Mouse (Mus musculus) heart, adult 2 months (tissue): Measurements from ENCODE around the gene Slc25a42. TPM values are rescaled to one million over a fixed set of nuclear protein-coding genes. Genes with fewer than 3 reads are reported as not detected.
A peak's percentile ranks its signal among the peaks of the same experiment; 100 is the strongest.

Source experiments
- DNase-seq, 2 experiments: peaks; one replicate each; pipeline ENCODE4 v3.0.0; 2021
- H3K27ac ChIP-seq: fragments of 200-600 bp; 2 replicates; pipeline ENCODE4 v1.8.1; 2022
- H3K27me3 ChIP-seq: fragments of 200-500 bp; 2 replicates; pipeline ENCODE4 v1.6.1; 2012; ENCODE audit warnings: mild to moderate bottlenecking, low read length, inconsistent platforms, mixed read lengths; ENCODE audit not compliant: control insufficient read depth, insufficient read depth
- H3K36me3 ChIP-seq: fragments of 200-500 bp; 2 replicates; pipeline ENCODE4 v1.6.1; 2012; ENCODE audit warnings: low read length, inconsistent platforms; ENCODE audit not compliant: control insufficient read depth, insufficient read depth
- H3K4me1 ChIP-seq: fragments of 200-500 bp; 2 replicates; pipeline ENCODE4 v1.6.1; 2011; ENCODE audit warnings: low read length; ENCODE audit not compliant: control insufficient read depth, insufficient read depth
- H3K4me3 ChIP-seq: fragments of 200-600 bp; 2 replicates; pipeline ENCODE4 v1.8.1; 2022
- H3K79me2 ChIP-seq: fragments of 200-500 bp; replicated peaks from 2 replicates; pipeline ENCODE4 v1.6.1; 2012; ENCODE audit warnings: mild to moderate bottlenecking, inconsistent platforms, low read length, moderate library complexity, mixed read lengths; ENCODE audit not compliant: control insufficient read depth, insufficient read depth
- H3K9ac ChIP-seq: fragments of 200-500 bp; 2 replicates; pipeline ENCODE4 v1.6.1; 2012; ENCODE audit warnings: low read depth, mild to moderate bottlenecking, control low read depth, inconsistent platforms, low read length, mixed read lengths
- CTCF ChIP-seq: fragments of 200-600 bp; IDR thresholded peaks from 2 replicates; pipeline ENCODE4 v1.8.1; 2022; ENCODE audit warnings: antibody characterized with exemption, mild to moderate bottlenecking, moderate library complexity
- EP300 ChIP-seq: fragments of 200-500 bp; IDR thresholded peaks from 2 replicates; pipeline ENCODE4 v1.6.1; 2011; ENCODE audit warnings: low read depth, low read length, control low read depth; ENCODE audit not compliant: insufficient read depth
- POLR2A ChIP-seq: fragments of 200-500 bp; IDR thresholded peaks from 2 replicates; pipeline ENCODE4 v1.6.1; 2011; ENCODE audit warnings: mild to moderate bottlenecking, low read depth, low read length, control low read depth; ENCODE audit not compliant: insufficient read depth
- WGBS: fragments of 180-500 bp; shearing (Covaris S2); methylation state at CpG from one replicate; pipeline ENCODE4 v1.1.7; 2018; 5-methylcytosine and 5-hydroxymethylcytosine counted together
- intact Hi-C: fragments of 180-260 bp; cut with DNase I; formaldehyde crosslinking; loops from one replicate; pipeline ENCODE4 v1.15.1; 2025
- polyA plus RNA-seq: library from polyadenylated mRNA; depleted of rRNA; stranded (reverse); fragments of >200 nt; gene quantifications from 2 replicates; pipeline ENCODE4 v1.2.3, GENCODE M21; 2012; rRNA removed
- total RNA-seq, 2 experiments: library from RNA; stranded (reverse); gene quantifications; 2 replicates each; pipeline ENCODE4 v1.2.3; 2021

The Slc25a42 gene
- total and polyA plus RNA-seq, 3 experiments: 49.6 to 111 (median 51.6) TPM

- Histone ChIP-seq H3K4me3 (peak within 1 kb of the TSS; percentile 75), H3K4me1 (peaks cover 9% of the 10 kb centered on the region), H3K27ac (peak within 1 kb of the TSS; percentile 94), H3K9ac (peak within 1 kb of the TSS; percentile 75), H3K27me3 (no peaks in the 10 kb centered on the region), H3K79me2 (no peaks in the 10 kb centered on the region), H3K36me3 (no peaks in the 10 kb centered on the region)
- TF ChIP-seq CTCF (no peak), POLR2A (peak; percentile 88), EP300 (peak; percentile 48; the same call in 1 of the 2 replicates)
- DNase-seq: peak; percentile 97 to 99
- WGBS: under 1% methylated on average over 46 of the region's 46 CpGs
- intact Hi-C loops: loop anchor here (1.0 to 2.0 kb wide), 3 partner anchors 8 to 96 kb away; partner anchors contain the start of genes Mau2, Nr2c2ap, Sugp1 and Tmem161a
Observed at GRCm38 (mm10) chr8:70139026-70139857, 72.9 kb downstream of the Slc25a42 start, which contains the start of the genes Rfxank, Borcs8 and Mef2b. TSS of gene Rfxank (minus strand) at chr8:70139154. TSS of gene Borcs8 (plus strand) at chr8:70139499. TSS of gene Mef2b (plus strand) at chr8:70139711.

GRCm38 (mm10) chr8:70137890-70138289 is 74.2 kb downstream of the Slc25a42 start:
- TF ChIP-seq POLR2A: no peak
- TF ChIP-seq EP300: no peak
- no peak for TF ChIP-seq CTCF
- no peaks in the 10 kb centered on the region for H3K27me3 ChIP-seq
- H3K27ac ChIP-seq: no peak overlapping the region; the same call in 1 of the 2 replicates
- intact Hi-C loops: loop anchor here (2.0 kb wide), 2 partner anchors 35 to 95 kb away; partner anchors contain the start of genes Mau2, Sugp1 and Tmem161a
- H3K36me3 ChIP-seq: no peaks in the 10 kb centered on the region
- H3K79me2 ChIP-seq: no peaks in the 10 kb centered on the region
- H3K4me3 ChIP-seq: peak overlapping the region; percentile 75
- H3K9ac ChIP-seq: no peak overlapping the region
- WGBS: 60% methylated on average over 4 of the region's 4 CpGs
- H3K4me1 ChIP-seq: peaks cover 9% of the 10 kb centered on the region
- DNase-seq: no peak

GRCm38 (mm10) chr8:70136591-70136990 is 75.5 kb downstream of the Slc25a42 start:
- no peak overlapping the region for H3K27ac ChIP-seq
- WGBS: 87% methylated on average over 4 of the region's 4 CpGs
- peaks cover 10% of the 10 kb centered on the region for H3K4me1 ChIP-seq
- DNase-seq: no peak
- intact Hi-C loops: no loop called here
- TF ChIP-seq POLR2A: no peak
- TF ChIP-seq CTCF: no peak
- TF ChIP-seq EP300: no peak
- H3K27me3 ChIP-seq: no peaks in the 10 kb centered on the region
- no peaks in the 10 kb centered on the region for H3K36me3 ChIP-seq
- H3K9ac ChIP-seq: no peak overlapping the region
- H3K79me2 ChIP-seq: no peaks in the 10 kb centered on the region
- H3K4me3 ChIP-seq: no peak overlapping the region

GRCm38 (mm10) chr8:70134931-70135330 is 77.2 kb downstream of the Slc25a42 start:
- H3K9ac ChIP-seq: no peak overlapping the region
- DNase-seq: peak in 1 of 2 experiments; percentile 13
- WGBS: 68% methylated on average over 9 of the region's 9 CpGs
- no peak overlapping the region; the same call in 1 of the 2 replicates for H3K27ac ChIP-seq
- no peaks in the 10 kb centered on the region for H3K27me3 ChIP-seq
- peaks cover 7% of the 10 kb centered on the region for H3K4me1 ChIP-seq
- H3K36me3 ChIP-seq: no peaks in the 10 kb centered on the region
- H3K79me2 ChIP-seq: no peaks in the 10 kb centered on the region
- intact Hi-C loops: loop anchor here (5.0 kb wide), 1 partner anchor 138 kb away; the partner anchor contains the start of gene Gatad2a
- H3K4me3 ChIP-seq: no peak overlapping the region
- TF ChIP-seq POLR2A (no peak), CTCF (no peak), EP300 (no peak)

Other genes with a start within 250 kb of the Slc25a42 start
- 10 to 100 TPM; 36.4 TPM for gene Gatad2a, start 215.9 kb downstream of the Slc25a42 start, total RNA-seq
- 23.7 and 24.7 TPM in 2 replicates for gene Gatad2a, start 215.9 kb downstream of the Slc25a42 start, polyA plus RNA-seq
- gene Mau2, start 169.6 kb downstream of the Slc25a42 start, total RNA-seq: 10 to 100 TPM; 30.1 to 32.6 TPM
- 33.2 and 46.9 TPM in 2 replicates for gene Mau2, start 169.6 kb downstream of the Slc25a42 start, polyA plus RNA-seq
- gene Sugp1, start 169.5 kb downstream of the Slc25a42 start, total RNA-seq: 10 to 100 TPM; 15.8 to 19.6 TPM
- gene Sugp1, start 169.5 kb downstream of the Slc25a42 start, polyA plus RNA-seq: 6.7 and 10.6 TPM in 2 replicates
- under 1 TPM; 0.64 to 0.94 TPM for gene Tm6sf2, start 139.4 kb downstream of the Slc25a42 start, total RNA-seq
- 2.7 and 3.1 TPM in 2 replicates for gene Tm6sf2, start 139.4 kb downstream of the Slc25a42 start, polyA plus RNA-seq
- under 1 TPM in 1 of 2 experiments, not detected in 1; 0.10 TPM for gene Hapln4, start 128.8 kb downstream of the Slc25a42 start, total RNA-seq
- gene Hapln4, start 128.8 kb downstream of the Slc25a42 start, polyA plus RNA-seq: 0.15 and 0.16 TPM in 2 replicates
- under 1 TPM in 1 of 2 experiments, not detected in 1; 0.02 TPM for gene Ncan, start 91.4 kb downstream of the Slc25a42 start, total RNA-seq
- 0.08 and 0.18 TPM in 2 replicates for gene Ncan, start 91.4 kb downstream of the Slc25a42 start, polyA plus RNA-seq
- gene Nr2c2ap, start 81.0 kb downstream of the Slc25a42 start, total RNA-seq: 1 to 10 TPM; 5.5 to 7.6 TPM
- 7.0 and 10.7 TPM in 2 replicates for gene Nr2c2ap, start 81.0 kb downstream of the Slc25a42 start, polyA plus RNA-seq
- 10 to 100 TPM; 18.1 to 18.6 TPM for gene Rfxank, start 73.2 kb downstream of the Slc25a42 start, total RNA-seq
- 30.9 and 41.5 TPM in 2 replicates for gene Rfxank, start 73.2 kb downstream of the Slc25a42 start, polyA plus RNA-seq
- 10 to 100 TPM; 22.6 to 23.7 TPM for gene Borcs8, start 72.8 kb downstream of the Slc25a42 start, total RNA-seq
- 45.3 and 46.6 TPM in 2 replicates for gene Borcs8, start 72.8 kb downstream of the Slc25a42 start, polyA plus RNA-seq
- gene Mef2b, start 72.6 kb downstream of the Slc25a42 start, total RNA-seq: under 1 TPM; 0.25 to 0.44 TPM
- gene Mef2b, start 72.6 kb downstream of the Slc25a42 start, polyA plus RNA-seq: 0.27 and 0.38 TPM in 2 replicates
- 100 to 1,000 TPM in 1 of 2 experiments, 10 to 100 TPM in 1; 93.6 to 108 TPM for gene Tmem161a, start 39.9 kb downstream of the Slc25a42 start, total RNA-seq
- gene Tmem161a, start 39.9 kb downstream of the Slc25a42 start, polyA plus RNA-seq: 134 and 145 TPM in 2 replicates
- gene Sugp2, start 21.9 kb upstream of the Slc25a42 start, total RNA-seq: 10 to 100 TPM; 34.3 to 38.0 TPM
- gene Sugp2, start 21.9 kb upstream of the Slc25a42 start, polyA plus RNA-seq: 27.8 and 31.4 TPM in 2 replicates
- 1 to 10 TPM; 7.0 to 8.4 TPM for gene Armc6, start 22.2 kb upstream of the Slc25a42 start, total RNA-seq
- 9.4 and 16.0 TPM in 2 replicates for gene Armc6, start 22.2 kb upstream of the Slc25a42 start, polyA plus RNA-seq
- 1 to 10 TPM; 7.2 to 8.3 TPM for gene Homer3, start 70.5 kb upstream of the Slc25a42 start, total RNA-seq
- gene Homer3, start 70.5 kb upstream of the Slc25a42 start, polyA plus RNA-seq: 13.6 and 14.9 TPM in 2 replicates
- 10 to 100 TPM; 21.6 to 26.4 TPM for gene Ddx49, start 90.2 kb upstream of the Slc25a42 start, total RNA-seq
- gene Ddx49, start 90.2 kb upstream of the Slc25a42 start, polyA plus RNA-seq: 24.3 and 27.1 TPM in 2 replicates
- 100 to 1,000 TPM; 147 to 155 TPM for gene Cope, start 90.2 kb upstream of the Slc25a42 start, total RNA-seq
- gene Cope, start 90.2 kb upstream of the Slc25a42 start, polyA plus RNA-seq: 193 and 209 TPM in 2 replicates
- under 1 TPM; 0.34 to 0.64 TPM for gene Cers1, start 103.5 kb upstream of the Slc25a42 start, total RNA-seq
- gene Cers1, start 103.5 kb upstream of the Slc25a42 start, polyA plus RNA-seq: 0.97 and 1.2 TPM in 2 replicates
- gene Gdf1, start 117.5 kb upstream of the Slc25a42 start, total RNA-seq: not detected
- 0.14 TPM in 1 of 2 replicates, not detected in the other for gene Gdf1, start 117.5 kb upstream of the Slc25a42 start, polyA plus RNA-seq
- gene Upf1, start 141.0 kb upstream of the Slc25a42 start, total RNA-seq: 10 to 100 TPM; 42.6 to 43.9 TPM
- 17.4 and 23.4 TPM in 2 replicates for gene Upf1, start 141.0 kb upstream of the Slc25a42 start, polyA plus RNA-seq
- gene Comp, start 161.3 kb upstream of the Slc25a42 start, total RNA-seq: 1 to 10 TPM; 5.1 to 5.4 TPM
- 11.5 and 17.4 TPM in 2 replicates for gene Comp, start 161.3 kb upstream of the Slc25a42 start, polyA plus RNA-seq
- gene Crtc1, start 227.3 kb upstream of the Slc25a42 start, total RNA-seq: 1 to 10 TPM; 7.4 to 8.1 TPM
- gene Crtc1, start 227.3 kb upstream of the Slc25a42 start, polyA plus RNA-seq: 13.7 and 14.9 TPM in 2 replicates